Mouse (Mus musculus) adrenal gland, postnatal 4 days (tissue): Measurements from ENCODE around the gene Slitrk1. TPM values are rescaled to one million over a fixed set of nuclear protein-coding genes. Genes with fewer than 3 reads are reported as not detected.

ENCODE experiments used
- DNase-seq, 2 experiments: peaks; one replicate each; pipeline ENCODE4 v3.0.0; 2021 to 2022; ENCODE audit warnings: low spot score in 2 of 2, mixed read lengths in 2 of 2
- long read RNA-seq, 2 experiments: library from polyadenylated mRNA; stranded (forward); transcript quantifications; one replicate each; pipeline ENCODE4 v2.0.0; 2021
- total RNA-seq, 2 experiments: library from RNA; stranded (reverse); gene quantifications; 2 replicates each; pipeline ENCODE4 v1.2.3; 2021

Slitrk1 gene
- 1 to 10 TPM; 3.4 to 3.5 TPM for total RNA-seq
- long read RNA-seq, experiment 1, full-length matches to known transcripts, result 1 of 1 reads
- long read RNA-seq, experiment 1, partial matches to known transcripts, result 0 of 1 reads
- long read RNA-seq, experiment 1, other reads (novel, unspliced or antisense), result 0 of 1 reads
- long read RNA-seq, experiment 2, full-length matches to known transcripts, result 2 of 3 reads
- long read RNA-seq, experiment 2, partial matches to known transcripts, result 0 of 3 reads
- long read RNA-seq, experiment 2, other reads (novel, unspliced or antisense), result 1 of 3 reads

GRCm38 (mm10) chr14:108913714-108914263 lies at the start of gene Slitrk1:
Gene Slitrk1 (minus strand): TSS chr14:108914158.
- peak; percentile 14 to 15 for DNase-seq

GRCm38 (mm10) chr14:108935777-108936176 lies 21.8 kb upstream of the Slitrk1 start:
- DNase-seq, result no peak

DNA sequence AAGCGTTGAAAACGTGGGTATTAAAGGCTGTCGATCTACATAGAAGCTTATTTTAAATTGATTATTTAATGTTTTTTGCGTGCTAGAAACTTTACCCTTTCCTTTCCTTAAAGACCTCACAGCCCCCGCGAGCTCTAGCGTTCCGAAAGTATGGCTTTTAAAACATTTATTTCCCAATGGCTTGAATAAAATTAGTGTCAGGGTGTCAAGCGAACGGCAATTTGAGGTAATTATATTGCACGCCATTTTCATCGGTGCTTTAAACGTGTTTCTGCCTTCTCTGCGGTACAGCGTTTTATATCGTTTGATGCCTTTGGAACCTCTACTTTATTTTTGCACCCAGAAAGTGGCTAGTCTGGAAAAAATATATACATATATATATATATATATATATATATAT lies 378 bp upstream of the Slitrk1 start:
- DNase-seq, result no peak

GRCm38 (mm10) chr14:108912876-108913490 lies 975 bp downstream of the Slitrk1 start:
- no peak for DNase-seq

- DNase-seq, result peak in 1 of 2 experiments; percentile 2
Measured at GRCm38 (mm10) chr14:108912021-108912875, 1.7 kb downstream of the Slitrk1 start.

- no peak for DNase-seq
Measured at GRCm38 (mm10) chr14:108911138-108911841, 2.7 kb downstream of the Slitrk1 start.

DNA sequence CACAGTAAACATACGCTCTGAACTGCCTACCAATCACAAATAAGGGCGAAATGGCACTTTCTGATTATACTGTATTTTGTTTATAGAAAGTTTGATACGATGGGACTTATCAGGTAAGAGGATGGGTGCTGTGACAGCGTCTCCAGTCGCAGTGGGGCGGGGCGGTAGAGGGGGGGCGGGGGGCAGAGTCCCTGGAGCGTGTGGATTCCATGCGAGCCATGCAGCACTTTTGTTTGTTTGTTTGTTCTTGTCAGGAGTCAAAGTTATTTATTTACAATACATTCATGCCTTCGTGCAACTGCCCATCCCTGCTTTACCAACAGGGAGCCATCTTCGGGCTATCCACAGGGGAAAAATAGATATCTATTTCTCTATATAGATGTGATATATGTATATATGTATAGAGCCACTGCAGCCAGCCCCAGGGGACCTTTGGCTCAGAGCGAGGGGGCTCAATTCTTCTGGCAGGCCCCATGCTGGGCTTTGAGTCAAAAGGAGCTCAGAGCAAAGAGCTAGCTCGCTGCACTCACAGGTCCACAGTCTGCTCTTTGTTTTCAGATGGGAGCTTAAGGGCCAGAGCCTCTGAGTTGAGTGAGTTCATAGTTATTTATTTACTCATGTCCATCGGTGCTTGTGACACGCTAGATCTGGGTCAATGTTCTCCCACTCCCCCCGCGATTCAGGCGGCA lies 3.4 kb downstream of the Slitrk1 start:
- DNase-seq, result no peak

DNA sequence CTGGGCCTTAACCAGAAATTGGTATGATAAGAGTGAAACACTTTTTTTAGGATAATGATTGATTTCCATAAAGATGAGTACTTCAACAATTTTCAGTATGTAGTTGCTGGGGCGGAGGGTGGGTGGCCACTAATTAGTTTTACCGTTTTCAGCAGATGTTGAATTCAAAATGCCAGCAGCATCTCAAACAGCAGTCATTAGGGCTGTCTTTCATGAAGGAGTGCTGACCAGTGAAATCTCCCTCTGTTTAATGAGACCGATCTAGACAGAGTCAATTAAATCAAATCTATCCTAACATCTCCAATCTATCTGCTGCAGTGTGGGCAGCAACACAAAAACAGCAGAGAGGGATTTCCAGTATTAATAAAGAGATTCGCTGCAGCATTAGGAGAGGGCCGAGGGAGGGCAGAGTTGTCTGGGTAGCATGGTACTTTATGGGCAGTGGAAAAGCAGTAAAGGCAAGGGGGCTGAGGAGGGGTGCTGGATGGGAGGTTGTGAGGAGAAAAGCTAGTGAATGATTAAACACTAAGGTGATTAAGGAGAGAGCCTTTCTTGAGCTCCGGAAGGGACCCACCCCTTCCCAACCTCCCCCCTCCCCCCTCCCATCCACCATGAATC lies 4.5 kb downstream of the Slitrk1 start:
- DNase-seq, result no peak

DNA sequence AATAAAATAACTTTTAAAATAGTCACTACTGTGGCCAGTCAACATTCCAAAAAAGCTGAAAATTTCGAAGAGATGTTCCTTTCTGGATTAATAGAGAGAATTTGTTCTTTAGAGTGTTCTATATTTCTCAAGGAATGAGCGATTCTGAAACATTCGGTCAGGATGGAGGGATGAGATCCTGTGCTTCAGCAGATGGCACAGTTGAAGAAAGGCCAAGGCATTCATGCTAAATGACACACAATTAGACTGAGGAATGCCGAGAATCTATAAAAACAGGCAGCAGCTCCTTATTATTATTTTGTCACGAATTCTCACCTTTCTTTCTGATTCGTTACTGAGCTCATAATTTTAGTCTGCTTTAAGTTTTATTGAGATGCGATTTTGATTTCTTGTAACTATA lies 15.4 kb downstream of the Slitrk1 start:
- DNase-seq, result no peak

GRCm38 (mm10) chr14:108895456-108895855 lies 18.5 kb downstream of the Slitrk1 start:
- DNase-seq, result no peak

- peak in 1 of 2 experiments; percentile 4 for DNase-seq
Measured at GRCm38 (mm10) chr14:108867816-108868215, 46.1 kb downstream of the Slitrk1 start.

DNA sequence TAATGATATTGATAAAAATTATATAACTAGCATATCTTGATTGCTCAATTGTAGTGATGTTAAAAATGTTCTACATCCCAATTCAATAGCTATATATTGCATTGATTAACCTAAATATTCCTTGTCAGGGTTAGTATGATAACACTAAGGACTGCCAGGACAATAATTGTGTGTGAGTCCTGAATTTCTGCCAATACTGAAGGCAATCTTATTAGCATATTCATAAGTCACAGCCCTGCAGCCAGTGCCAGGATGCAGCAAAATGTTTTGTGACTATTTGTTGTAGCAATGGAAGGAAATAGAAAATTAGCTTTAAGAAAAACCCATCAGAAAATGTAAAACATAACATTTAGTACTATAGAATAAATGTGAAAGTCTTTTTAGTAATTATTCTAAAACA lies 49.3 kb downstream of the Slitrk1 start:
- no peak for DNase-seq

DNA sequence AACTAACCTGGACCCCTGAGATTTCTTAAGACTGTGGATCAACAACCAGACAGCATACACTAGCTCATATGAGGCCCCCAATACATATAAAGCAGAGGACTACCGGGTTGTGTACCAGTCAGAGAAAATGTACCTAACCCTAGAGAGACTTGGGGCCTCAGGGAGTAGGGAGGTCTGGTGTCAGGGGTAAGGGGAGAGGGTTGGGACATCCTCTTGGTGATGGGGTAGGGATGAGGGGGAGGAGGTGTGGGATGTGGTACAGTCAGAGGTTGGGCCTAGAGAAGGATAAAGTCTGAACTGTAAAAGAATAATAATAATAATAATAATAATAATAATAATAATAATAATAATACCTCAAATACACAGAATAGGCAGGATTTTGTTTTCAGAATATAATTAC lies 54.6 kb downstream of the Slitrk1 start:
- no peak for DNase-seq
